Mouse (Mus musculus) kidney, postnatal 36 days (tissue): ENCODE results near the gene Hs3st4.

ENCODE experiments used
- DNase-seq, 2 experiments: peaks; one replicate each; pipeline ENCODE4 v3.0.0; 2021 to 2022; ENCODE audit warnings: mixed read lengths in 2 of 2

Gene Hs3st4

GRCm38 (mm10) chr7:124141229-124141628, 158.6 kb downstream of the Hs3st4 start:
- no peak for DNase-seq

- DNase-seq = no peak
These were observed 168.2 kb downstream of the Hs3st4 start for GRCm38 (mm10) chr7:124150901-124151300.

GRCm38 (mm10) chr7:124163301-124163700, 180.6 kb downstream of the Hs3st4 start:
- DNase-seq = no peak

- no peak for DNase-seq
These were observed 183.6 kb downstream of the Hs3st4 start for GRCm38 (mm10) chr7:124166229-124166628.

GRCm38 (mm10) chr7:124168796-124169195, 186.1 kb downstream of the Hs3st4 start:
- DNase-seq = no peak

- DNase-seq = no peak
These were observed 187.3 kb downstream of the Hs3st4 start for GRCm38 (mm10) chr7:124170001-124170400.

GRCm38 (mm10) chr7:124171992-124172391, 189.3 kb downstream of the Hs3st4 start:
- DNase-seq = peak; percentile 4 to 25

- no peak for DNase-seq
These were observed 198.3 kb downstream of the Hs3st4 start for GRCm38 (mm10) chr7:124180926-124181325.

- peak; percentile 1 to 16 for DNase-seq
These were observed 202.0 kb downstream of the Hs3st4 start for GRCm38 (mm10) chr7:124184693-124185092.

- DNase-seq = no peak
These were observed 216.3 kb downstream of the Hs3st4 start for GRCm38 (mm10) chr7:124198811-124199570.

GRCm38 (mm10) chr7:124216921-124217320, 234.3 kb downstream of the Hs3st4 start:
- peak in 1 of 2 experiments; percentile 4 for DNase-seq

- DNase-seq = no peak
These were observed 237.9 kb downstream of the Hs3st4 start for GRCm38 (mm10) chr7:124220556-124220955.

- DNase-seq = no peak
These were observed 255.4 kb downstream of the Hs3st4 start for GRCm38 (mm10) chr7:124237896-124238670.

- no peak for DNase-seq
These were observed 257.4 kb downstream of the Hs3st4 start for GRCm38 (mm10) chr7:124239903-124240647.

- DNase-seq = no peak
These were observed 267.2 kb downstream of the Hs3st4 start for GRCm38 (mm10) chr7:124249838-124250237.

GRCm38 (mm10) chr7:124250566-124250965, 267.9 kb downstream of the Hs3st4 start:
- DNase-seq = no peak

- no peak for DNase-seq
These were observed 275.8 kb downstream of the Hs3st4 start for GRCm38 (mm10) chr7:124258419-124258818.

- peak; percentile 19 to 34 for DNase-seq
These were observed 288.1 kb downstream of the Hs3st4 start for GRCm38 (mm10) chr7:124270734-124271133.

GRCm38 (mm10) chr7:124289873-124290272, 307.2 kb downstream of the Hs3st4 start:
- no peak for DNase-seq

GRCm38 (mm10) chr7:124319451-124319850, 336.8 kb downstream of the Hs3st4 start:
- DNase-seq = no peak

- DNase-seq = peak in 1 of 2 experiments; percentile 19
These were observed 353.0 kb downstream of the Hs3st4 start for GRCm38 (mm10) chr7:124335635-124336034.

- no peak for DNase-seq
These were observed 358.8 kb downstream of the Hs3st4 start for GRCm38 (mm10) chr7:124341510-124341909.
